Comparison of ENCODE assay signal across 9 mouse cellular contexts in genomic region chr3:137680923-137681322, GRCm38 (mm10). TPM values are rescaled to one million over a fixed set of nuclear protein-coding genes. Genes with fewer than 3 reads are reported as not detected.
DNase-seq lines count a peak whose midpoint lies in the region; ATAC-seq and TF ChIP-seq lines count a peak whose summit lies in the region.
"Had no signal": no experiment of that assay in that cellular context is flagged by ENCODE, and none has a peak within 500 bp of the region (broad histone marks: within the 10 kb centered on the region; RNA-seq: fewer than 3 reads in every experiment).

No protein-coding gene starts in this region.

- no peak for TF ChIP-seq CTCF in hindbrain, postnatal 0 days (IDR thresholded peaks at IDR 0.05; ENCODE audit: low read depth)

- H3K36me3 ChIP-seq in hindbrain, postnatal 0 days (ENCODE audit: insufficient read depth, low read length), result no peaks in the 10 kb centered on the region
- H3K36me3 ChIP-seq: liver, embryonic 15.5 days had no signal

- H3K9me3 ChIP-seq in hindbrain, postnatal 0 days (ENCODE audit: low read length), result no peaks in the 10 kb centered on the region
- H3K9me3 ChIP-seq: liver, embryonic 15.5 days had no signal

- H3K4me1 ChIP-seq in hindbrain, postnatal 0 days (ENCODE audit: insufficient read depth, low read length), result peaks cover 17% of the 10 kb centered on the region; the same call in 1 of the 2 replicates
- H3K4me1 ChIP-seq: liver, embryonic 15.5 days had no signal

- no peak overlapping the region for H3K4me2 ChIP-seq in hindbrain, postnatal 0 days (ENCODE audit: low read depth, low read length)
- H3K4me2 ChIP-seq: liver, embryonic 15.5 days had no signal

- no peaks in the 10 kb centered on the region for H3K27me3 ChIP-seq in hindbrain, postnatal 0 days (ENCODE audit: insufficient read depth, low read length)
- H3K27me3 ChIP-seq: liver, embryonic 15.5 days had no signal

- peak; percentile 75 for DNase-seq in adrenal gland, postnatal 10 days
- DNase-seq in cerebellum, adult 8-10 months, result peak; percentile 64
- peak; percentile 15 to 57 for DNase-seq in gastrocnemius, adult 8-10 months (ENCODE audit: low spot score in 2 of 2)
- peak; percentile 86 for DNase-seq in hindbrain, postnatal 0 days (ENCODE audit: low spot score)
- peak; percentile 11 to 18 for DNase-seq in left cerebral cortex, postnatal 36 days (ENCODE audit: low spot score in 2 of 2)
- DNase-seq in ovary, postnatal 14 days (ENCODE audit: low spot score), result peak; percentile 70
- DNase-seq in thymus, postnatal 25 days, result no peak

- peak overlapping the region; percentile 56 for H3K27ac ChIP-seq in hindbrain, postnatal 0 days
- H3K27ac ChIP-seq: liver, embryonic 15.5 days had no signal

- intact Hi-C loops in left cerebral cortex, postnatal 36 days (cut with DNase I), result no loop called here

- peak; percentile 81 for ATAC-seq in hindbrain, postnatal 0 days

- 8% methylated on average over 3 of the region's 3 CpGs for WGBS in hindbrain, postnatal 0 days

- H3K4me3 ChIP-seq in hindbrain, postnatal 0 days (ENCODE audit: low read length), result no peak overlapping the region
- H3K4me3 ChIP-seq: liver, embryonic 15.5 days had no signal

- H3K9ac ChIP-seq in hindbrain, postnatal 0 days (replicated peaks; ENCODE audit: low read length), result no peak overlapping the region
- H3K9ac ChIP-seq: liver, embryonic 15.5 days had no signal

RNA-seq across cellular contexts. Expression of gene Gm21962, which starts 9.6 kb away (rescaled TPM):
- not detected for total RNA-seq in adrenal gland, postnatal 10 days (2021)
- total RNA-seq in gastrocnemius, adult 8-10 months (2022), result not detected
- not detected in 2 replicates for total RNA-seq in hindbrain, postnatal 0 days (2014; rRNA removed)
- not detected in 2 replicates for polyA plus RNA-seq in hindbrain, postnatal 0 days (2015; fragmentation: Nextera tagmentation; extraction: Ambion mirVana)
- total RNA-seq in left cerebral cortex, postnatal 36 days (2021), result not detected
- polyA plus RNA-seq: cortical plate, adult 2 months; liver, embryonic 15.5 days had no signal

RNA-seq across cellular contexts. Expression of gene Ddit4l, which starts 59.5 kb away (rescaled TPM):
- 10 to 100 TPM in 1 of 2 experiments, 1 to 10 TPM in 1; 2.6 to 14.1 TPM for total RNA-seq in adrenal gland, postnatal 10 days (2021)
- 100 to 1,000 TPM; 186 to 452 (median 250) TPM for total RNA-seq in gastrocnemius, adult 8-10 months (2022)
- 2.4 and 3.0 TPM in 2 replicates for total RNA-seq in hindbrain, postnatal 0 days (2014; rRNA removed)
- 6.4 and 7.5 TPM in 2 replicates for polyA plus RNA-seq in hindbrain, postnatal 0 days (2015; fragmentation: Nextera tagmentation; extraction: Ambion mirVana)
- total RNA-seq in left cerebral cortex, postnatal 36 days (2021), result 10 to 100 TPM; 22.1 to 24.3 TPM

Comparison
In these comparisons a context has a peak if more than half of its experiments do, and no peak if none do; other contexts are left out.
1. RNA of gene Ddit4l, which starts 59.5 kb away (total RNA-seq): 186 to 452 TPM in gastrocnemius, adult 8-10 months; 22.1 to 24.3 TPM in left cerebral cortex, postnatal 36 days, 2.6 to 14.1 TPM in adrenal gland, postnatal 10 days and 2.4 to 3.0 TPM in hindbrain, postnatal 0 days; every median in the first group is over 4 times any median in the second.